ENCODE assay signal across 8 mouse cellular contexts in genomic region chr12:72835518-72836015, GRCm38 (mm10).
DNase-seq lines count a peak whose midpoint lies in the region; ATAC-seq and TF ChIP-seq lines count a peak whose summit lies in the region.

No protein-coding gene starts in this region.

- no peak overlapping the region for H3K4me3 ChIP-seq in forebrain, postnatal 0 days (ENCODE audit: low read depth, low read length)
- H3K4me3 ChIP-seq in forebrain, embryonic 11.5 days (ENCODE audit: low read depth, low read length) = no peak overlapping the region
- H3K4me3 ChIP-seq in lung, embryonic 14.5 days (ENCODE audit: low read depth, low read length) = no peak overlapping the region
- no peak overlapping the region for H3K4me3 ChIP-seq in heart, embryonic 11.5 days (ENCODE audit: low read depth, low read length)

- DNase-seq in forebrain, postnatal 0 days = no peak
- DNase-seq in forebrain, embryonic 11.5 days (ENCODE audit: low spot score) = no peak
- DNase-seq in lung, embryonic 14.5 days = peak; percentile 33
- DNase-seq in lung, postnatal 14 days = no peak
- peak; percentile 63 for DNase-seq in WW6 (ENCODE audit: low read depth, low spot score)
- DNase-seq in thymus, postnatal 14 days = peak; percentile 34
- DNase-seq in adrenal gland, adult (ENCODE audit: inconsistent age in 2 of 2, low spot score in 1 of 2) = no peak

- H3K9me3 ChIP-seq in forebrain, postnatal 0 days (ENCODE audit: low read length) = no peaks in the 10 kb centered on the region
- no peaks in the 10 kb centered on the region for H3K9me3 ChIP-seq in forebrain, embryonic 11.5 days (ENCODE audit: control insufficient read depth, low read length)
- H3K9me3 ChIP-seq in lung, embryonic 14.5 days (ENCODE audit: low read depth, low read length) = no peaks in the 10 kb centered on the region
- no peaks in the 10 kb centered on the region for H3K9me3 ChIP-seq in heart, embryonic 11.5 days (replicated peaks; ENCODE audit: control insufficient read depth, low read length)

- H3K27ac ChIP-seq in forebrain, postnatal 0 days (ENCODE audit: low read depth, low read length) = no peak overlapping the region
- H3K27ac ChIP-seq in forebrain, embryonic 11.5 days (ENCODE audit: low read depth, low read length) = no peak overlapping the region
- no peak overlapping the region for H3K27ac ChIP-seq in lung, embryonic 14.5 days (ENCODE audit: low read depth)
- H3K27ac ChIP-seq in heart, embryonic 11.5 days (ENCODE audit: low read depth, low read length) = no peak overlapping the region

- H3K9ac ChIP-seq in forebrain, postnatal 0 days = no peak overlapping the region
- H3K9ac ChIP-seq in forebrain, embryonic 11.5 days (ENCODE audit: low read length) = no peak overlapping the region
- no peak overlapping the region for H3K9ac ChIP-seq in lung, embryonic 14.5 days
- H3K9ac ChIP-seq in heart, embryonic 11.5 days (ENCODE audit: low read depth, low read length) = no peak overlapping the region

- WGBS in forebrain, postnatal 0 days = 82% methylated on average over 8 of the region's 8 CpGs
- 75% methylated on average over 8 of the region's 8 CpGs for WGBS in forebrain, embryonic 11.5 days
- WGBS in lung, embryonic 14.5 days = 77% methylated on average over 8 of the region's 8 CpGs
- WGBS in heart, embryonic 11.5 days (ENCODE audit: insufficient replicate concordance) = 70% methylated on average over 8 of the region's 8 CpGs

- no peaks in the 10 kb centered on the region for H3K36me3 ChIP-seq in forebrain, postnatal 0 days (ENCODE audit: insufficient read depth)
- H3K36me3 ChIP-seq in forebrain, embryonic 11.5 days (ENCODE audit: control insufficient read depth, insufficient read depth, low read length) = no peaks in the 10 kb centered on the region
- H3K36me3 ChIP-seq in lung, embryonic 14.5 days (ENCODE audit: insufficient read depth) = no peaks in the 10 kb centered on the region
- H3K36me3 ChIP-seq in heart, embryonic 11.5 days (ENCODE audit: control insufficient read depth, insufficient read depth, low read length) = no peaks in the 10 kb centered on the region

- TF ChIP-seq CTCF in forebrain, postnatal 0 days (IDR thresholded peaks at IDR 0.05; ENCODE audit: low read depth) = peak; percentile 20; the same call in 1 of the 2 replicates
- peak; percentile 41; the same call in 1 of the 2 replicates for TF ChIP-seq CTCF in lung, embryonic 14.5 days (IDR thresholded peaks at IDR 0.05; ENCODE audit: low read depth)

- H3K4me1 ChIP-seq in forebrain, postnatal 0 days (ENCODE audit: insufficient read depth) = peaks cover 3% of the 10 kb centered on the region; the same call in 1 of the 2 replicates
- H3K4me1 ChIP-seq in forebrain, embryonic 11.5 days (replicated peaks; ENCODE audit: control insufficient read depth, insufficient read depth, low read length) = 0 out of 2 replicates have a peak, but pooled peaks cover 4% of the 10 kb centered on the region
- no peaks in the 10 kb centered on the region for H3K4me1 ChIP-seq in lung, embryonic 14.5 days (ENCODE audit: insufficient read depth)
- H3K4me1 ChIP-seq in heart, embryonic 11.5 days (ENCODE audit: control insufficient read depth, insufficient read depth, low read length) = peaks cover 3% of the 10 kb centered on the region; the same call in 1 of the 2 replicates

- no peaks in the 10 kb centered on the region for H3K27me3 ChIP-seq in forebrain, postnatal 0 days (ENCODE audit: insufficient read depth, low read length)
- H3K27me3 ChIP-seq in forebrain, embryonic 11.5 days (ENCODE audit: control insufficient read depth, insufficient read depth, low read length) = peaks cover 29% of the 10 kb centered on the region
- peaks cover 25% of the 10 kb centered on the region for H3K27me3 ChIP-seq in lung, embryonic 14.5 days (ENCODE audit: insufficient read depth, low read length)
- peaks cover 22% of the 10 kb centered on the region for H3K27me3 ChIP-seq in heart, embryonic 11.5 days (ENCODE audit: control insufficient read depth, insufficient read depth, low read length)

- no peak overlapping the region for H3K4me2 ChIP-seq in forebrain, postnatal 0 days (ENCODE audit: low read depth)
- no peak overlapping the region for H3K4me2 ChIP-seq in forebrain, embryonic 11.5 days (ENCODE audit: low read depth, low read length, severe bottlenecking)
- H3K4me2 ChIP-seq in lung, embryonic 14.5 days = no peak overlapping the region
- H3K4me2 ChIP-seq in heart, embryonic 11.5 days = no peak overlapping the region

- ATAC-seq in forebrain, postnatal 0 days = no peak
- ATAC-seq in forebrain, embryonic 11.5 days (replicated peaks; ENCODE audit: low FRiP score) = no peak
- no peak for ATAC-seq in lung, embryonic 14.5 days (ENCODE audit: insufficient read depth)
- no peak for ATAC-seq in heart, embryonic 11.5 days (replicated peaks; ENCODE audit: insufficient number of reproducible peaks, low FRiP score, low TSS enrichment)

Comparison
In these comparisons a context has a peak if more than half of its experiments do, and no peak if none do; other contexts are left out.
1. DNase-seq: peak in lung, embryonic 14.5 days (single experiment), WW6 (single experiment) and thymus, postnatal 14 days (single experiment); none in forebrain, postnatal 0 days (single experiment), forebrain, embryonic 11.5 days (single experiment), lung, postnatal 14 days (single experiment) and adrenal gland, adult (0 of 2).